Mouse (Mus musculus): Measurements from ENCODE around the gene Slc6a8. TPM values are rescaled to one million over a fixed set of nuclear protein-coding genes. Genes with fewer than 3 reads are reported as not detected.

Slc6a8 gene
- polyA plus RNA-seq, 1 experiment from 2014 or later = 7.3 TPM

DNA sequence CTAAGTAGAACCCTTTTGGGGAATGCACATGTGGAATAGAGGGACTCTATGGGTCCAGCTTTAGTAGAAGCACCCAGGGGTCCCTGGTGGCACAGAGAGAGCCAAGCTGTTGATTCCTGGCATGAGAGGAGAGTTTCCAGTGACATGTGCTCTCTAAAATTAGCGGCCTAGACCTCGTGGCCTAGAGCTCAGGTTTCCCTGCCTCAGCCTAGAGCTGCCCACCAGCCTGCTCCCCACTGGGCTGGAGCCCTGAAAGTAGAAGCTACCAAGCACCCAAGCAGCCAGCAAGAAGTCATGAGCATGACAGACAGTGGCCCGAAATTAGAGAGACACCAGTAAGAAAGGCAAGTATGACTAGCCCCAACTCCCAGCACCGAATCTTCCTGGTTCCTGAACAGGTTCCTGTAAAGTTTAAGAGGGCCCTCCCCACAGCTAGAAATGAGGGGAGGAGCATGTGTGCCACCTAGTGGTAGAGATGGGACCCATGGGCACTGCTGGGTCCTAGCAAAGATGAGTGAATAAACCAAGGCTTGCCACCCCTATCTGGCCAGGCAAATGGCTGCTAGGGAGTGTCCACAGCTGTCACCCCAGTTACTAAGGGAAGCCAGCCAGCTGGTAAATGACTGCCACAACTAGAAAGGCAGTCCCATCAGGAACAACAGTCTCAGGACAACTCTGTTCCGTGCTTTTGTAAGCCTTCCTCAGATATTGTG is 18.1 kb downstream of the Slc6a8 start:
- no peaks in the 10 kb centered on the region for H3K27me3 ChIP-seq
- H3K9me3 ChIP-seq = no peaks in the 10 kb centered on the region
- no peak overlapping the region for H3K4me3 ChIP-seq
- peaks cover 20% of the 10 kb centered on the region for H3K36me3 ChIP-seq
- no peak for ATAC-seq (ENCODE audit: low FRiP score, low read depth)
- H3K4me1 ChIP-seq = no peaks in the 10 kb centered on the region
- WGBS = 75% methylated on average over 5 of the region's 5 CpGs
- no peak overlapping the region for H3K4me2 ChIP-seq (replicated peaks)
- no peak overlapping the region for H3K27ac ChIP-seq (replicated peaks)
- H3K9ac ChIP-seq (replicated peaks) = no peak overlapping the region

DNA sequence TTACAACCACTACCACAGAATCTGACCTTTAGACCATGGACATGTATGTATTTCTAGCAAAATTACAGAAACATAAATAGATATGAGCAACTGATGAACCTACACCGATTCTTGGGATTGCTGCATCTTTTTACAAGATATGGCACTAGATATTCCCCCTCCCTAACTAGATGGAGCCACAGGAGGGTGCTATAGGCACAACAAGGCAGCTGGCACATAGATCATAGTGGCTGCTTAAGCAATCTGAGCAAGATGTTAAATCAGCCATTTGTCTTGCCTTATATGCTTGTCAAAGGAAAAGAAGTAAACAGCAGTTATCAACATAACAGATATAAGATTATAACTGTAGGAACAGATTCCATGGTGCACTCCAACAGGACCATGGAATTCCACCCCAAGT is 27.5 kb downstream of the Slc6a8 start:
- Histone ChIP-seq H3K4me1 (no peaks in the 10 kb centered on the region), H3K9ac (replicated peaks) (no peak overlapping the region), H3K9me3 (no peaks in the 10 kb centered on the region), H3K4me2 (replicated peaks) (no peak overlapping the region), H3K27me3 (no peaks in the 10 kb centered on the region), H3K36me3 (0 out of 2 replicates have a peak, but pooled peaks cover 5% of the 10 kb centered on the region), H3K4me3 (no peak overlapping the region), H3K27ac (replicated peaks) (no peak overlapping the region)
- ATAC-seq (ENCODE audit: low FRiP score, low read depth) = no peak
- 79% methylated on average over 1 of the region's 1 CpGs for WGBS

DNA sequence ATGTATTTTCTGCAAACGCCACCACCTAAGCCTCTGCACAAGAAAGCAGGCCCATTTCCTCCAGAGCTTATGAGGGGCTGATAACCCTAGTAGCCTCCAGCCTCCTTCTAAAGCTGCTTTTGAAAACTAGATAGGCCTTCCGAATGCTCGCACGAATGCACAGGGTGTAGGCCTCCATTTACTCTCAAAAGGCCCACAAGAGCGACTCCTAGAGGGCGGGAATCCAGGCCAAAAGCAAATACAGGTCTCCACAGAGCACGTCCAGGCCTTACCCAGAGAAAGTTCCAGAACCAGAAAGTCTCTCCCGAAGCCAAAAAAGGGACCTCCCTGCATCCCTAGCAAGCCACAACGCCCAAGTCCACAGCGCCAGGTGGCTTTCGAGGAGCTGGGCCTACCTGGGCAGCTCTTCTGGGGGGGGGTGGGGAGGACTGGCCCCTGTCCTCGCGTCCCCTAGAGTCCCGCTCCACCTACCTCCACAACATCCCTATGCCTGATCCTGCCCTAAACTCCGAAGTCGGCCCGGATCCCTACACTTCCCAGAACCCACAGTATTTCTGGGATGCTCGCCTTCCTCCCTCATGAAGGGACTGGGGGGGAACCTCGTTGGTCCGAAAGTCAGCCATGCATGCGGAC is 42.6 kb downstream of the Slc6a8 start:
- no peaks in the 10 kb centered on the region; the same call in 1 of the 2 replicates for H3K27me3 ChIP-seq
- 0 out of 2 replicates have a peak, but pooled peaks cover 11% of the 10 kb centered on the region for H3K36me3 ChIP-seq
- peak overlapping the region; percentile 66 for H3K4me2 ChIP-seq (replicated peaks)
- H3K27ac ChIP-seq (replicated peaks) = 0 out of 2 replicates have a peak overlapping the region, but pooled peaks have one; percentile 30
- peak overlapping the region; percentile 52 for H3K4me3 ChIP-seq
- H3K4me1 ChIP-seq = peaks cover 26% of the 10 kb centered on the region
- 38% methylated on average over 20 of the region's 21 CpGs for WGBS
- no peaks in the 10 kb centered on the region for H3K9me3 ChIP-seq
- ATAC-seq (ENCODE audit: low FRiP score, low read depth) = no peak; the same call in 1 of the 2 replicates
- H3K9ac ChIP-seq (replicated peaks) = peak overlapping the region; percentile 51; the same call in 1 of the 2 replicates

DNA sequence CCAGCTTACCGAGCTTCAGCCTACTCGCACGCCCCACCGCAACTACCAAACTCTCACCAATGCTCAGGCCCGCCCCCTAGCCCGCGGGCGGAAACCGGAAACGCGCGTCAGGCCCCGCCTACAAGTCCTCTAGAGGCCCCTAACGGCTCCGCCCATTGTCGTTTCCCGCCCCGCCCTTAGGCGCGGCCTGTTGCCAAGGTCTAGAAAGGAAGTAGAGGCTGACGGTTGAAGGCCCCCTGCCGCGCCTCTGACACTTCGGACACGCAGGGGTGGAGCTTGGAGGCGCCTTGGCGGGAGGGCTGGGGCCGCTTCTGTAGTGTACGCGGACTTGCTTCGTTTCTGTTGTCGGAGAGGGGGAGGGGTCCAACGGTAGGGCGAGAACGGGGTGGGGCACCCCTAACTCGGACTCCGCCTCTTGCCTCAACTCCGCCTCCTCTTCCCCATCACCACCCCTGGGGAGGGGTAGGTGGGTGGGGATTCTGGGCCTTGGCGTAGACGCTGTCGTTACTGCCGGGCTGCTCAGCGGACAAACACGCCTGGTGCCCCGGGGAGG is 43.2 kb downstream of the Slc6a8 start, which contains the start of the genes Bcap31 and Abcd1:
Gene Bcap31, minus strand, starts transcription at position 67 of the 553 bp plus-strand sequence.
Gene Abcd1, plus strand, starts transcription at position 489 of the 553 bp plus-strand sequence.
- H3K9me3 ChIP-seq = no peaks in the 10 kb centered on the region
- H3K27me3 ChIP-seq = no peaks in the 10 kb centered on the region; the same call in 1 of the 2 replicates
- H3K27ac ChIP-seq (replicated peaks) = peak within 1 kb of the TSS; percentile 79
- peak within 1 kb of the TSS; percentile 51 for H3K9ac ChIP-seq (replicated peaks)
- peak within 1 kb of the TSS; percentile 66 for H3K4me2 ChIP-seq (replicated peaks)
- ATAC-seq (ENCODE audit: low FRiP score, low read depth) = peak; percentile 92
- 0 out of 2 replicates have a peak, but pooled peaks cover 11% of the 10 kb centered on the region for H3K36me3 ChIP-seq
- peak within 1 kb of the TSS; percentile 52 for H3K4me3 ChIP-seq
- H3K4me1 ChIP-seq = peaks cover 26% of the 10 kb centered on the region
- 21% methylated on average over 40 of the region's 45 CpGs for WGBS

DNA sequence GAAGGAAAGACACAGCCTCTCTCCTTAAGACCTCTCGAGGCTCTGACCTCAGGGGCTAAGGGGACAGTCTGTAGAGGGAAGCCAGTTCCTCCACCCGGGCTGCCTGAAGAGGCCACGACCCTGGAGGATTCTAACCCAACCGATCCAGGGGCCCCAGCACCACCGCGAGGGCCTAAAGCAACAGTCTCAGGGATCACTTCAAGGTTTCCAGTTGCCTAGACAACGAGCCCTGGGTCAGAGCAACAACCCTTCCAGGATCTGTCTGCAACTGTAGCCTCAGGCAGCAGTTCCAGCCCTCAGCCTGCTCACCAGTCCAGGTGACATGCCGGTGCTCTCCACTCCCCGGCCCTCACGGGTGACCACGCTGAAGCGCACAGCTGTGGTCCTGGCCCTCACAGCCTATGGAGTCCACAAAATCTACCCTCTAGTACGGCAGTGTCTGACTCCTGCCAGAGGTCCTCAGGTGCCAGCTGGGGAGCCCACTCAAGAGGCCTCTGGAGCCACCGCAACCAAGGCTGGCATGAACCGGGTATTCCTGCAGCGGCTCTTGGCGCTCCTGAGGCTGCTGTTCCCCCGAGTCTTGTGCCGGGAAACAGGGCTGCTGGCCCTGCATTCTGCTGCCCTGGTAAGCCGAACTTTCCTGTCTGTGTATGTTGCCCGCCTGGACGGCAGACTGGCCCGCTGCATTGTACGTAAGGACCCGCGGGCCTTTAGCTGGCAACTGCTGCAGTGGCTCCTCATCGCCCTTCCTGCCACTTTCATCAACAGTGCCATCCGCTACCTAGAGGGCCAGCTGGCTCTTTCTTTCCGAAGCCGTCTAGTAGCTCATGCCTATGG is 44.0 kb downstream of the Slc6a8 start:
- no peak; the same call in 1 of the 2 replicates for ATAC-seq (ENCODE audit: low FRiP score, low read depth)
- Histone ChIP-seq H3K4me3 (peak overlapping the region; percentile 52), H3K9me3 (no peaks in the 10 kb centered on the region), H3K4me1 (peaks cover 26% of the 10 kb centered on the region), H3K4me2 (replicated peaks) (peak overlapping the region; percentile 66), H3K36me3 (0 out of 2 replicates have a peak, but pooled peaks cover 8% of the 10 kb centered on the region), H3K27me3 (no peaks in the 10 kb centered on the region; the same call in 1 of the 2 replicates), H3K9ac (replicated peaks) (peak overlapping the region; percentile 46), H3K27ac (replicated peaks) (peak overlapping the region; percentile 79)
- WGBS = 37% methylated on average over 30 of the region's 30 CpGs

DNA sequence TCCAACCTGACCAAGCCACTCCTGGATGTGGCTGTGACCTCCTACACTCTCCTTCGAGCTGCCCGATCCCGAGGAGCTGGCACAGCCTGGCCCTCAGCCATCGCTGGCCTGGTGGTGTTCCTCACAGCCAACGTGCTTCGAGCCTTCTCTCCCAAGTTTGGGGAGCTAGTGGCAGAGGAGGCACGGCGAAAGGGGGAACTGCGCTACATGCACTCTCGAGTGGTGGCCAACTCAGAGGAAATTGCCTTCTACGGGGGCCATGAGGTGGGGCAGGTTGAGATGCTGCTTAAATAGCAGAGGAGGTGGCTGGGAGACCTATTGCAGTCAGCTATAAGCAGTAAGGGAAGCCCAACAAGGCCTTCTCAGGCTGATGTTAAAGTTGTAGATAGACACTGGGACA is 44.7 kb downstream of the Slc6a8 start:
- H3K9me3 ChIP-seq = no peaks in the 10 kb centered on the region
- ATAC-seq (ENCODE audit: low FRiP score, low read depth) = no peak
- H3K27ac ChIP-seq (replicated peaks) = no peak overlapping the region
- peak overlapping the region; percentile 66 for H3K4me2 ChIP-seq (replicated peaks)
- peaks cover 26% of the 10 kb centered on the region for H3K4me1 ChIP-seq
- H3K4me3 ChIP-seq = peak overlapping the region; percentile 52
- H3K36me3 ChIP-seq = 0 out of 2 replicates have a peak, but pooled peaks cover 1% of the 10 kb centered on the region
- WGBS = 77% methylated on average over 11 of the region's 11 CpGs
- no peaks in the 10 kb centered on the region; the same call in 1 of the 2 replicates for H3K27me3 ChIP-seq
- no peak overlapping the region for H3K9ac ChIP-seq (replicated peaks)

DNA sequence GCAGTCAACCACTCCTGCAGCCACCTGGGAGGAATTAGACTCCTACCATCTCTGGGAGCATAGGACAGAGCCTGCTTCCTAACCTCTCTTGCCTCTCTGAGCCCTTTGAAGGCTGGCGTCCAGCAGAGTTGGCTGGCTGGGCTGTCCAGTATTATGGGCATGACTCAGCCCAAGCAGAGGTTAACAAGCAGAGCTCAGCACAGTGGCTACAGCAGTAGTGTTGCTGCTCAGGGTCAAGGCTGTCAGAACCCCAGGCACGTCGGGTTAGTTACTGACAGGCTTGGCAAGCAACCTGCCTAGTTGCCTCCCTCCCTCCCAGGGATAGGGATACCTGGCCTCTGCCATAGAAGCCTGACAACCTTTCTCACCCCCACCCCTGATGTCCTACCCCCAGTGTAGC is 45.3 kb downstream of the Slc6a8 start:
- no peak overlapping the region; the same call in 1 of the 2 replicates for H3K9ac ChIP-seq (replicated peaks)
- H3K4me3 ChIP-seq = no peak overlapping the region
- no peak for ATAC-seq (ENCODE audit: low FRiP score, low read depth)
- H3K27me3 ChIP-seq = no peaks in the 10 kb centered on the region; the same call in 1 of the 2 replicates
- no peak overlapping the region; the same call in 1 of the 2 replicates for H3K4me2 ChIP-seq (replicated peaks)
- no peaks in the 10 kb centered on the region for H3K36me3 ChIP-seq
- H3K27ac ChIP-seq (replicated peaks) = no peak overlapping the region
- 54% methylated on average over 3 of the region's 3 CpGs for WGBS
- H3K4me1 ChIP-seq = peaks cover 26% of the 10 kb centered on the region
- H3K9me3 ChIP-seq = no peaks in the 10 kb centered on the region

DNA sequence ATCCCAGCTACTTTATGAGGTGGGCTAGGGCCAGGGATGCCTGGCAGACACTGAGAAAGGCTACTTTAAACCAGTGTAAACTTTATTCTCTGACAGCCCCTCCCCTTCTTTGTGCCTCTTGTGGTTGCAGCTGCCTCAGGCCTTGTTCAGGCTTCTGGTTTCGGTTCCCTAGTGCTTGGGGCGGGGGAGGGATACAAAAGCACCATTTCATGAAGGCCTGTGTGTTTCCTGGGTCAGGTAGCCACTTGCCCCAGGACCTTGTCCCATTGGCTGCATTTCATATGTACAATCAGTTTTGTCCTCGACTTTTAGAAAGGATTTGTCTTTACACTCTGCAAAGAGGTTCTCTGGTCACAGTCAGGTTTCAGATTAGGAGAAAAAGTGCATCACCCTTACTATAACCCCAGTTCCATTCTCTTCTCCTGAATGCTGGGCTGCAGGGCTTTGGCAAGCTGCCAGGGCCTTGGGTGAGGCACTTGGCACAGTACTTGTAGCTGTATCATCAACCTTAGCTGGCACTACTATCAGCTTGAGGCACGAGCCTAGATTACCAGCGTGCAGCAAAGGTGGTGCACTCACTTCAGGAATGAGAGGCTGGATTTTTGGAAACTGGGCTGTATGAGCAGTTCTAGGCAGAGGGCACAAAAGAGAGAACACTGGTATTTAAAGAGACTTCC is 45.9 kb downstream of the Slc6a8 start:
- Histone ChIP-seq H3K4me1 (peaks cover 26% of the 10 kb centered on the region), H3K4me2 (replicated peaks) (no peak overlapping the region; the same call in 1 of the 2 replicates), H3K9me3 (no peaks in the 10 kb centered on the region), H3K9ac (replicated peaks) (no peak overlapping the region; the same call in 1 of the 2 replicates), H3K36me3 (no peaks in the 10 kb centered on the region), H3K27me3 (no peaks in the 10 kb centered on the region; the same call in 1 of the 2 replicates), H3K27ac (replicated peaks) (no peak overlapping the region), H3K4me3 (no peak overlapping the region)
- WGBS = 57% methylated on average over 5 of the region's 5 CpGs
- no peak for ATAC-seq (ENCODE audit: low FRiP score, low read depth)

DNA sequence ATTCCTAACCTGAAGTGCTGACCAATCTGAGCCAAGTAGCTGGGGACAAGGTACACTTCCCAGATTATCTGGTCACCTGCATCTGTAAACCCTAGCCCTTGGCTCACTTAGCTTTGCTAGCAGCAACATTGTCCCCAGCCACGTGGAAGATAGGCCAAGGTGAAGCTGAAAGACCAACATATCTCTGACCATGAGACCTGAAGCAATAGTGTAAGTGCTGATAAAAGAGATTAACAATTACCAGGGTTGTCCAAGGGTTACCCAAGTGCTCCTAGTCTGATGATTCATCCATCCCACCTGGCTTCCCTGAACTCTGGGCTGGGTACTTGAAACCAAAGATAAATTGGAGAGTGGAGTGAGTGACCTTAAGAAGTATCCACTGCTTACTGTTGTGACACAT is 58.0 kb downstream of the Slc6a8 start:
- no peak overlapping the region for H3K27ac ChIP-seq (replicated peaks)
- no peak for ATAC-seq (ENCODE audit: low FRiP score, low read depth)
- WGBS = 61% methylated on average over 1 of the region's 1 CpGs
- H3K9ac ChIP-seq (replicated peaks) = no peak overlapping the region
- no peaks in the 10 kb centered on the region for H3K36me3 ChIP-seq
- no peak overlapping the region for H3K4me3 ChIP-seq
- H3K27me3 ChIP-seq = no peaks in the 10 kb centered on the region
- no peaks in the 10 kb centered on the region for H3K9me3 ChIP-seq
- H3K4me2 ChIP-seq (replicated peaks) = no peak overlapping the region
- H3K4me1 ChIP-seq = no peaks in the 10 kb centered on the region

Measured in midbrain, embryonic 12.5 days (tissue).